Mouse (Mus musculus): ENCODE data around the gene Epha7.

The Epha7 gene

DNA sequence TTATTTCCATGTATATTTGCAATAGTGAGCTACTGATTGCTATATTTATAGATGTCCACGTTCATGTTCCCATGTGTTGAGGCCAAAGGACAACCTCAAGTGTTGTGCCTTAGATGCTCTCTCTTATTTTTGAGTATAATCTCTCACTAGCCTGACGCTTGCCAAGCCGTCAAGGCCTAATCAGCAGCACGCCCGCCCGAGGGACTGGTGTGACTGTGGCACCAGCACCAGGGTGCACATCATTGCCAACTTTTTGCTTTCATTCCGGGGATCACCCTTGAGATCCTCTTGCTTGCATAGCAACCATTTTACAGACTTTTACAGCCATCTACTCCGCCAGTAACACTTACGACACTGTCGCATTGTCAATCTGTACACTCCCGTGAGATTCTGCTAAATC, 86.9 kb downstream of the Epha7 start:
- no peak for DNase-seq (ENCODE audit: low read depth)

- no peak for DNase-seq (ENCODE audit: low read depth)
These were observed 88.6 kb downstream of the Epha7 start for GRCm38 (mm10) chr4:28901496-28901895.

DNA sequence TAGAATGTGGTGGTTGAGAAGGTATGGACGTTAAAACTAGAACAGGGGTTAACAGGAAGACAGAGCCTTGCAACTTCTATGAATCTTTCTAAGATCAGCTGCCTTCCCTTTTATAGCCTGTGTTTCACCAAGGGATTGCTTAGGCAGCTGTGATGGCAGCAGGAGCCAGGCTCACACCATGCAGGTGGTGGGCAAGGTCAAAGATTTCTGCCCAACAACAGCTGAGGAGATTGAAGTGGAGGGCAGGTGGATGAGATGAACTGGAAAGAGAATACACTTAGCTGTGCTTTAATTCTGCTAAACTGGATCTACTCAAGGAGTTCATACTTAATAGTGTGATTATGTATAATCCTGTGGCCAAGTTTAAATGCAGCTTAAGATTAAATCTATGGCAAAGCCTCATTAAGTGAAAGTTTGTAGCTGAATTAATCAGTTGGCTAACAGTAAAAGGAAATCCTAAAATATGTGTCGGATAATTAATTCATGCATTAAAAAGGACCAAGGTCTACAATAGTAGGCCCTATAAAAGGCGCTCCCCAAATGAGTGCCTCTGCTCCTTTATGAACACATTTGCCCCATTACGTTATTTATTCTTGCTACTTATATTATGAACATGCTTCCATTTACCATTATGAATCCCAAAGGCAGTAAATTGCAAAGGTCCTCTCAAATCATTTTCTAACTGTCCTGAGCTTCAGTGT, 89.2 kb downstream of the Epha7 start:
- DNase-seq (ENCODE audit: low read depth) = no peak

DNA sequence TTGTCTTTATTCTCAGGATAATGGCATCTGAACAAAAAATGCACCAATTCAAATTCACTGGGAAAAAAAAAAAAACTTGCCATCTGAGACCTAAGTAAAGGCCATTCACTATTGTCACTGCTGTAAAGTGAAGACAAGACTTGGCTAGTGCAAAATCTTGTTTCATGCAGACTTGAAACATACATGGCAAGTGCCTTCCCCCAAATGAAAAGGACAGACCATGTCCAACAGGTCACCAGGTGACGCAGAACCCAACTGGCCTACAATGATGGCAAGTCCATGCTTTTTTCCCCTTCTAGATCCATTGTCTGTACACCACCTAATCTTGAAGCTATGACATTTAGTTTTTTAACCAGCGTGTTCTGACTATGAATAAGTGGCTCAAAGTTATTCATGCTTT, 94.1 kb downstream of the Epha7 start:
- DNase-seq (ENCODE audit: low read depth) = no peak

DNA sequence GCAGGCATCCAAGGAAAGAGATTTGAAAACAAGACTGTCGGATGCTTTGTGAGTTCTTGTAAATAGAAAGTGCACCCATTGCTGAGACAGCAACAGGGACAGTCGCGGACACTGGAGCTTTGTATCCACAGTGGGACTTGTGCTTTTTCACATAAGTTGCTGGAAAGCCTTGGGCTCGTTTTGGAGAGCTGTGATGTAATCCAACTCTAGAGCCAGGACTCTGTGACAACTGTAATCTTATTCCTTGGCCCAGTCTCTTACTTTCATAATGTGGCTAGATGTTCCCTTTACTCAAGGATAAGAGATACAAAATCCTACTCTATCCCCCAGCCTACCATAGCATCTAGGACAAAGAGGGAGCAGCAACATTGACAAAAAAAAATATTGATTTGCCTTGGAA, 97.2 kb downstream of the Epha7 start:
- no peak for DNase-seq (ENCODE audit: low read depth)

- no peak for DNase-seq (ENCODE audit: low read depth)
These were observed 99.1 kb downstream of the Epha7 start for GRCm38 (mm10) chr4:28912028-28912427.

- DNase-seq (ENCODE audit: low read depth) = no peak
These were observed 100.7 kb downstream of the Epha7 start for GRCm38 (mm10) chr4:28913613-28914012.

DNA sequence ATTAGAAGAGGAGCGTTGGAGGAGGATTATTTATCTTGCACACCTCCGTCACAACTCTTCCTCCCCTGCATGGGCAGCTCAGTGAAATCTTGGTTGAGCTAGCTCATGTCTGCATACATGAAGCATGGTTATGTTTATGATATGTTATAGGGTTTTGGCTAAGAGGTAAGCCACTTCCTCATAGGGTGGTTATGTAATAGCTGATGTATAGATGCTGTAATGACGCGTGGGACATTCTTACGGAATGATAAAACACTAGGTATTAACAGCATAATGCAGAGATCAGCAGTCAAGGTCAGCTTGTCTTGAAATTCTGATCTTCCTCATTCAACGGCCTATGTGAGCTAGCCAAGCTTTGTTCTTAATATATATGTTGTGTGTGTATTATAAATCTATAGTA, 107.7 kb downstream of the Epha7 start:
- DNase-seq (ENCODE audit: low read depth) = no peak

- no peak for DNase-seq (ENCODE audit: low read depth)
These were observed 113.1 kb downstream of the Epha7 start for GRCm38 (mm10) chr4:28926072-28926471.

DNA sequence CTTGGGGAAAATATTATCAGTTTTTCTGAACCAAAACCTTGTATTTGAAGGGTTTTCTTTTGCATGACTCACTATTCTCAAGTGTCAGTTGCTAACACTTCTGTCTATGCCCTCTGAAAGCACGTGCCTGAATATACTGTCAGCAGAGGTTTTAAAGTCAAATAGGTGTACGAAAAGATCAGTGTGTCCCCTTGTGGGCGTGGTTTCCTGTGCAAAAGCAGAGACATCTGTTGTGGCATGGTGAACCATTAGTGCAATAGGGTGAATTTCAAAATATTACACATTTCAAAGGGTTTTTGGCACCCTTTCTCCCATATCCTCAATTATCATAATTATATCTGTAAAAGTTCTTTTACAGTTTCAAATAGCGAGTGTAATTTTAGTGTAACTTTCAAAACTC, 120.5 kb downstream of the Epha7 start:
- DNase-seq (ENCODE audit: low read depth) = no peak

GRCm38 (mm10) chr4:28934802-28935201, 121.9 kb downstream of the Epha7 start:
- DNase-seq (ENCODE audit: low read depth) = no peak

GRCm38 (mm10) chr4:28935567-28935966, 122.6 kb downstream of the Epha7 start:
- no peak for DNase-seq (ENCODE audit: low read depth)

DNA sequence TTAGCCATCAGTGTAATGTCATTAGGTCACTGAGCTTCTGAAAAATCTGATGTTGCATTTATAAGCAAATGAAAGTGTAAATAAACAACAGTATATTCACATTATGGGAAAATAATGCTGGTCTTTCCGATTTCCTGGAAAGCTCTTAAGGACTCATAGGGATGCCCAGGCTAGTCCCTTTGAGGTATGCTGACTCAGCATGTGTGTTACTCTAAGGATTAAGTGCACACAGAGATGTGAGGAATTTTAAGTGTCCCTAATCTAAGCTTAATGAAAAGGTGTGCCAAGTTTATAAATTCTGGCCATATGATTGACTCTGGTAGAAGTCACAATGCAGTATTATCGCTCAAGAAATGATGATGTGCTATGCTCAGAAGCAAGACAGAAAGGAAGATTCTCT, 127.8 kb downstream of the Epha7 start:
- DNase-seq (ENCODE audit: low read depth) = no peak

DNA sequence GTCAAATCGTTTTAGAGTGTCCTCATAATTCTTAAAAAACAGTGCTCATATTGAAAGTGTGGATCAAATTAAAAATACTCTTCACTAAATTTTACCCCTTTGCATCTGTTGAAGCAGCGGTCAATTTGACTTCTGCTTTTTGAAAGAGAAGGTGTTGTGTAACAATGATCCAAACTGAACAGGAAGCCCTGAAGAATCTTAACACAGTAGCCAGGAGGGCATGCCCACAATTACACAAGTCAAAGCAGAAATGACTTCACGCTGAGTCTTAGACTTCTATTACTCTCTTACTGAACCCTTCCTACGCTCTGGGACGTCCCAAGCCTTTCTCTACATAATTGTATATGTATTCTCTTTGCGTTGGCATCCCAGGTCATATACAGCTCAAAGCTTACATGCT, 131.3 kb downstream of the Epha7 start:
- DNase-seq (ENCODE audit: low read depth) = no peak

DNA sequence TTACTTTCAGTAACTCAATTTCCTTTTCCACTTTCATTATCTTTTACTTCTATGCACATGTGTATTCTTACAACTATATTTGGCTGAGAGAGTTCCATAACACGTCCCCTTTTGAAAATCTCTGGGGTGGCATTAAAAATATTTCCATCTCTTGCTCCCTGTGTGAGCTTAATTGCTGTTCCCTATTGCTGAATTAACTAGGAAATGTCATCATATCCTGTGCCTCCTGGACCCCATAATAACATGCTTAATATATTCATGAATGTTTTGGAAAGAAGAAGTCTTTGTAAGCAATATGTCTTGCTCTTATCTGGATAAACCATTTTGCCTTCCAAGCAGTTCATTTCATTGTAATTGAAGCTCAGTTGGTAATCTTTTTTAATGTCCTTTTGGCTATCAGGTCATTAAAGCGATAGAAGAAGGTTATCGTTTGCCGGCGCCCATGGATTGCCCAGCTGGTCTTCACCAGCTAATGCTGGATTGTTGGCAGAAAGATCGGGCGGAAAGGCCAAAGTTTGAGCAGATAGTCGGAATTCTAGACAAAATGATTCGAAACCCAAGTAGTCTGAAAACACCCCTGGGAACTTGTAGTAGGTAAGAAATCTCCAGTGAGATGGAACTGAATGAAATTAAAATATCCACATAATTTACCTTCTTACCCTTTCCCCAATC, 148.1 kb downstream of the Epha7 start:
- DNase-seq (ENCODE audit: low read depth) = no peak

- DNase-seq (ENCODE audit: low read depth) = no peak
These were observed 154.8 kb downstream of the Epha7 start for GRCm38 (mm10) chr4:28967584-28968315.

- no peak for DNase-seq (ENCODE audit: low read depth)
These were observed 185.7 kb downstream of the Epha7 start for GRCm38 (mm10) chr4:28998462-28999286.

- no peak for DNase-seq (ENCODE audit: low read depth)
These were observed 186.3 kb downstream of the Epha7 start for GRCm38 (mm10) chr4:28999287-28999595.

DNA sequence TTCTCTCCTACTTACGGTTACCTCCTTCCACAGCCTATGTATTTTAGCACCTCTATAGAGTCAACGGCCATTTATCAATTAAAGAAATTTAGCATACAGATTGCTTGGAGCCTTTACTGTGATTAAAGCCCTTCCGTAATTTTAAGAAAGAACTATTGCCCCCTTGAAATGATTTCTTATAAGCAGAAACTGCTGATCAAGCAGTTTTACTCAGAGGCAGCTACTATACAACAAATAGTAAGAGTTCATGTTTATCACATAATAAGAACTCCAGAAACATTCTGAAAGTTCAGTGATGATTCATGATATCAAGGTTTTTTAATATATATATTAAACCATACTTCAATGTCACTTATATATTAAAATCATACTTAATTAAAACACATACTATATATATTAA, 197.4 kb downstream of the Epha7 start:
- DNase-seq (ENCODE audit: low read depth) = no peak
